Mouse (Mus musculus) kidney, postnatal 14 days (tissue): ENCODE results near the gene Myh7.
"Not testable (repeated sequence)": the region's sequence is repeated elsewhere in the genome, so short reads cannot be mapped to it uniquely, and the experiment has no call there.

ENCODE experiments used
- DNase-seq: peaks from one replicate; pipeline ENCODE4 v3.0.0; 2022; ENCODE audit warnings: mixed read lengths

The Myh7 gene

DNA sequence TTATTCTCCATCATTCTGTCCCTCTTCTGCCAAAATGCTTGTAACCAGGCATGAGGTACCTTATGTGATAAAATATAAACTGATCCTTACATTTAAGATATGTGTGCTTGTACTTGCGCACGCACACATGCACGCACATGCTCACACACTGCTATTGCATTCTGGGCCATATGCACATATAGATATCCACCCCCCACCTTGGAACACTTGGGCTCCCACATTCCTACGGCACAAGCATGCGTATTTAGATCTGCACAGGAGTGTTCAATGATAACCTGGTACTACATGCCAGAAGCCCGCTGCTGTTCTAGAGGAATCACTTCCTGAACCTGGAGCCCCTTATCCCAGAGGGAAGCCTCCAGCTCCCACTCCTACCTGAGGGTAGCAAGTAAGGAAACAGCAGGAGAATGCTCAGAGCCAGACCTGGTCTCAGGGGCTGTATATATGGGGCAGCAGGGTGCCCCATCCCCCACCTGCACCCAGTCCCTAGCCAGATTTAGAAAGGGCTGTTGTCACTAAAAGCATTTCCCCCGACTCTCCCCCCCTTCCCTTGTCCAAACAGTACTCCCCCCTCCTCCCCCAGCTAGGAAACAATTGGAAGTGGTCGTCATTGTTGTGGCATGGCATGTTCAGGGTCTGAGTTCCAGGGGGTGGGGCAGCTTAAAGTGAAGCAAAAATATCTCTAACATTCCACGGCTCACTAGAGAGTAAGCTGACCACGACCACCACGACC is at the start of gene Myh7:
TSS of gene Myh7 (minus strand) at position 491 of the 733 bp plus-strand sequence.
- no peak for DNase-seq

DNA sequence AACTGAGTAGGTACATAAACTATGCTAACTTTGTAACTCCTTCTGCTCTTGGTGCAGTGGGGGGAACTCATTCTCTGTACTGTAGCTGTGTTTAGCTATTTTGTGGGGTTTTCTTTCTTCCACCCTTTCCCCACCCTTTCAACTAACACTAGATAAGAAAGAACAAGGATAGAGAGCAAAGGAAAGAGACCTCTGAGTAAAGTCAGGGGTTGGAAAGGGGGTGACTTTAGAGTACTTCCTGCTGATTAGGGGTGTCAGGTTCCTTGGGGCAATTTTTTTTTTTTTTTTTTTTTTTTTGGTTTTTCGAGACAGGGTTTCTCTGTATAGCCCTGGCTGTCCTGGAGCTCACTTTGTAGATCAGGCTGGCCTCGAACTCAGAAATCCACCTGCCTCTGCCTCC is 49.3 kb upstream of the Myh7 start:
- DNase-seq: not testable (repeated sequence)

DNA sequence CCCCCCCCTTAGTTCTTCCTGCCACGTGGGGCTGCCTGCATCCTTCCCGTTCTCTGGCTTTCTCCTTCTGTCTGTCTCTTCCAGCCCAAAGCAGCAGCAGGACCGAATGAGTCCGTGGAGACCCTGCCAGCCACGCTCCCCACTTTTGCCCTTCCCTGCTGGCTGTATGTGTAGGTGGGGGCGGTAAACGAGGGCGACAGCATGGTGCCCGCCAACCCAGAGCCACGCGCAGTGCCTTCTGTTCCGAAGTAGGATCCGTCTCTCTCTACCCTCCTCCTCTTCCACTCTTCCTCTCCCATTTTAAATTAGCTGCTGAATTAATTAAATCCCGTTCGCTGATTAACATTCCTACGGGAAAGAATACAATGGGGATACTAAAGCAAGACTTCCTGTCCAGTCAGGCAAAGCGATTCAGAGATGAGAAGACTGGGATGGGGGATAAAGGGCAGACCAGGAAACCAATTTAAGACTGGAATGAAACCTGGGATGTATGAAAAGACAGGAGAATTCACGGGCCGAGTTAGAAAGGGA is 38.3 kb upstream of the Myh7 start:
- DNase-seq: no peak

DNA sequence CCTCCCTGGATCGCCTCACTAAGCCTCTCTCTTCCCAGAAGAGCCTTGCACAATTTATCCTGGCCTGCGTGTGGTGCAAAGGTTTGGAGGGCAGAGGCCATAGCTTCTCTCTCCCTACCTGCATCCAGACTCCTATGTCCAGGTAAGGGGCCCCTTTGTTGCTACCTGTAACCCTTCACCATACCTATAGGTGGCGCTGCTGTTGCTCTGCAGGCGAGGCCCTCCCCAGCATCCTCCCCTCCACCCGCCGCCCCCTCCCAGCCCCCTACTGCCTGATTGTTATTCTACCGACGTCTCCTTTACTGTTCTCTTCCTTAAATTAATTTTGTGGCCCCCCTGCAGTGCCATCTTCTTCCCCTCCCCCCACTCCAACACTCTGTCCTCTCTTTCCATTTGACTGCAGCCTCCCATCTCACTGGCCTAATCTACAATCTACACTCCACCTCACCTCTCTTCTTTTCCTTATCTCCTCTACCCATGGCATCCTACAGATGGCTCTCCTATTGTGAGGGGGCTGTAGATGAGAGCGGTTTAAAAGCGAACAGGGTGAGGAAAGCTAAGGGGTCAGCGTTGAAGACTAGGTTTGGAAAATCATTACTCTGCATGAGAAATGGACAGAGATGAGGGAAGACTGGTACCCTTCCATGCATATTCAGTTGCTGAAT is 34.7 kb upstream of the Myh7 start:
- no peak for DNase-seq

DNA sequence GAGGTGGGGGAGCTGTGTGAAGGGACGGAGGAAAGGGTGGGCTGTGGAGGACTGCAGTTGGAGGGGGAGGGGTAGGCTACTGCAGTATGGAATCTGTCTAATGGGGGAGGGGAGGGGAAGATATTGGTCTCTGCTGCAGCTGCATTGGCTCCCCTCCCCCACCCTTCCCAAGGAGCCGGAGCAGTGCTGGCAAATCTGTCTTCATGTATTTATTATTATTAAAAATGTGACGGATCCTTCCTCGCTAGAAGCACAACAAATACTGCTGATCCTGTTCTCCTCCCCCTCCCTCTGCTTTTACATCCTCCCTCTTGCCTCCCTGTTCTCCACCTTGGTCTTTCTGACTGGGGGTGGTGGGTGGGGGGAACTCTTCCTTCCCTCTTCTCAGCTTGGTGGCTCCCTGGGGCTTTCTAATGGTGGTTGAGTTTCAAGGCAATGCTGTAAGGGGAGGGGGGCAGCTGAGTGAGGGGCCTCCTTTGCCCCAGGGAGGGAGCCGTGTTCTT is 34.0 kb upstream of the Myh7 start:
- DNase-seq: no peak

DNA sequence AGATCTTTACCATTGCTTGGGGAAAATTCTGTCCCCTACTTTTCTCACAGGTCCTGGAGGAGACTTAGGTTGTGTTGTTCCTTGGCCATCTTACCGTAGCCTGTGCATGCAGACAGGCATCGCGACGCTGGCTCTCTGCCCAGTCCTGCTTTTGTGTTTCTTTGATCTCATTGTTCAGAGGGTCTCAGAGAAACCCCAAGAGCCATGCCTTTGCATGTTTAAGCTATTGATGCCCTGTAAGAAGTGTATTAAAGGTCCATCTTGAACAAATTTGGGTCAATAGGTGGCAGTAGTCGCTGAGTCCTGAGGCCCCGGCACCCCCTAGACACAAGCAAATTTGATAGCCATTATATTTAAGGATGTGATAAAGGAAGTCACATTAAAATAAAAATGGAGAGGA is 33.2 kb upstream of the Myh7 start:
- no peak for DNase-seq

DNA sequence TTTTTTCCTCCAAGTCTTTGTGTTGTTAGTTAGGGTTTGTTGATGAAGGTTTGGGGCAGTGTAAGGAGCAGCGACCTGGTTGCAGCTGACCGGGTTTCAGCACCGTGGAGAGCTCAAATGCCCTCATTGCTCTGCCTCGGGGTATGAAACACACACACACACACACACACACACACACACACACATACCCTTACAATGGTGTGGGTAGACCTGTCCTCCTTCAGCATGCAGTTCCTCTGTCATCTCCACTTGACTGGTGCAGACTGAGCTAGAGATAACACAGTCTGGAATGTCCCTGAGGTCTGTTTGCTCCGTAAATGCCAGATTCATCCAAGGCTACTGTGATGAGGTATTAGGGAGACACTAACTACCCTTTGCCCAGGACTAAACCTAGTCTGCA is 32.8 kb upstream of the Myh7 start:
- peak; percentile 66 for DNase-seq

DNA sequence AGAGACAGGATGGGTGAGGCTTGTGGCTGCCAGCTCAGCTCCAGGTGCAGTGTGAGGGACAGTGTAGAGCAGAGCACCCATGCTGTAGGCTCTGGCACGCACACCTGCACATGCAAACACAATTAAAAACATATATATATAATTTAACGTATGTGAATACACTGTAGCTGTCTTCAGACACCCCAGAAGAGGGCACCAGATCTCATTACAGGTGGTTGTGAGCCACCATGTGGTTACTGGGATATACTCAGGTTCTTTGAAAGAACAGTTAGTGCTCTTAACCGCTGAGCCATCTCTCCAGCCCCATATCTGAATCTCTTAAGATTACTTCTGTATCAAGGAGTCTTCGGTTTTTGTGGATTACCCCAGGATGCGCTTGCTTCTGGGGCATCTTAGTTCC is 31.1 kb upstream of the Myh7 start:
- DNase-seq: no peak

DNA sequence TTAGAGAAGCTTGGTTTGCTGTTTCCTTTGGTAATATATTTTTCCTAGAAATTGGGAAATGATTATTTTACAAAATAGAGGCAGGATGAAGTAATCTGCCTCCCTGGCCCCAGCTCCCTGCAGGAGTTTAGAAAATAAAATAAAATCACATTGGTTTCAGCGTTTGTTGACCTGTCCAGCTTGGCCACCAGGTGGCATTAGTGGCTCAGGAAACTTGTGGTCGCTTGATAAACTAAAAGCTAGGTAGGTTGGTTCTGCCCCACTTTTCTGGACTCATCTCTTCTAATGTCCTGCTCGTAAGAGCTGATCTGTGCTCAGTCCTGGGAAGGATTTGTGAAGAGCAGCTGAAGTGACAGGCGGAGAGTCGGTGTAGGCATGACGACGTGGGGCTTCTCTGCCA is 29.8 kb upstream of the Myh7 start:
- peak; percentile 64 for DNase-seq

DNA sequence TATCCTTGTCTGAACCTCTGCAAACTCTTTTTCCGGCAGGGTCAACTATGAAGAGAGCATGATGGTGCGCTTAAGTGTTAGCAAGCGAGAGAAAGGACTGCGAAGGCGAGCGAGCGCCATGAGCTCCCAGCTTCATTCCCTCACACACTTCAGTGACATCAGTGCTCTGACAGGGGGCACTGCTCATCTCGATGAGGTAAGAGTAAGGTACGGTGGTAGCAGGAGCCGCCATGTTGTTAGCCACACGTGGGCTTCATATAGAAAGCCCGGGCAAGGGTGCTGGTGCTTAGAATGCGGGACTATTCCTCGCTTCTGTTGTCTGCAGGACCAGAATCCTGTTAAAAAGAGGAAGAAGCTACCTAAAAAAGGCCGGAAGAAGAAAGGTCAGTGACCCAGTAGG is 28.6 kb upstream of the Myh7 start:
- DNase-seq: no peak

DNA sequence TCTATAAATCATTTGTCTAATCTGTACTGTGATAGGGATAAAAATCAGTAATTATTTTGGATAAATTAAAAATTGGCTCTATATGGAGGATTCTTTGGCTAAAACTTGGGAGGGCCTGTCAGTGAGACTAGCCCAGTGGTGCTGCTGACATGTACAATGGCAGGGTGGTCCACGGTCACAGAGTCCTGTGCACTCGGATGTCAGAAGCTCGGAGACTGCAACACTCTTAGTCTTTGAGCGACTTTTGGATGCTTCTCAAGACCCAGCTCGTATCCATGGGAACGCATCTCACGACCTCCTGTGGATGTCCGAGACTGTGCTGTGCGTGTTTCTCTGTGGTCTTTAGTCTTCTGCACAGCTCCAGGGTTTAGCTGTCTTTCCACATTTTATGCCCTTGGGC is 26.0 kb upstream of the Myh7 start:
- DNase-seq: no peak

DNA sequence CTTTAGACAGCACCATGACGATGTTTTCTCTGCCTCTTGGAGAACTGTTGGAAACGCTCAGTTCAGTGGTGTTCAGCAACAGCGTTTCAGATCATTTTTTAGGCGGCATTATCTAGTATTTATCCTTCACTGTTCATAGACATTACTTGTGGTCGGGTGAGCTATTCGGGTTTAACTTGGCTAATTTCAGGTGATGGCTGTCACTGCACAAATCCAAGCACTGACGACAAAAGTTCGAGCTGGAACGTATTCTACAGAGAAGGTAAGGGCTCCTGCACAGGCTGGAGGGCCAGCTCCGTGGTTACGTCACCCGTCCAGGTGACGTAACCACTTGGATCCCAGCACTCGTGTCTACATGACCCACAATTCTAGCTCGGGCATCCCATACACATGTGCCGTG is 22.4 kb upstream of the Myh7 start:
- DNase-seq: no peak

DNA sequence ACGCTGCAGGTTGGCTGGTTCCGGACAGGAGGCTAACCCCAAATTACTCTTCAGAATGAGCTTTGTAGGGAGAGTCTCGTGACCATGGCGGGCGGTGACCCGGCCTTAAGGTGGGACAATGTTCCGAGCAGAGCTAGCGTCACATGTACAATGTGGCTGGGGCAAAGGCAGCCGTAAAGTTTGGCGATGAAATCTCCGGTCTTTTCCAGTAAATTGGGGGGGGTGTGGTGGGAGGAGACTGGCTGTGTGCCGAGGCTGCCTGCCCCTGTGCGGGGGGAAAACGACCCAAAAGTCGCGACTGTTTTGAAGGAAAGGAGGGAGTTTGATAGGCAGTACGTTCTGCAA is 21.3 kb upstream of the Myh7 start:
- DNase-seq: no peak

DNA sequence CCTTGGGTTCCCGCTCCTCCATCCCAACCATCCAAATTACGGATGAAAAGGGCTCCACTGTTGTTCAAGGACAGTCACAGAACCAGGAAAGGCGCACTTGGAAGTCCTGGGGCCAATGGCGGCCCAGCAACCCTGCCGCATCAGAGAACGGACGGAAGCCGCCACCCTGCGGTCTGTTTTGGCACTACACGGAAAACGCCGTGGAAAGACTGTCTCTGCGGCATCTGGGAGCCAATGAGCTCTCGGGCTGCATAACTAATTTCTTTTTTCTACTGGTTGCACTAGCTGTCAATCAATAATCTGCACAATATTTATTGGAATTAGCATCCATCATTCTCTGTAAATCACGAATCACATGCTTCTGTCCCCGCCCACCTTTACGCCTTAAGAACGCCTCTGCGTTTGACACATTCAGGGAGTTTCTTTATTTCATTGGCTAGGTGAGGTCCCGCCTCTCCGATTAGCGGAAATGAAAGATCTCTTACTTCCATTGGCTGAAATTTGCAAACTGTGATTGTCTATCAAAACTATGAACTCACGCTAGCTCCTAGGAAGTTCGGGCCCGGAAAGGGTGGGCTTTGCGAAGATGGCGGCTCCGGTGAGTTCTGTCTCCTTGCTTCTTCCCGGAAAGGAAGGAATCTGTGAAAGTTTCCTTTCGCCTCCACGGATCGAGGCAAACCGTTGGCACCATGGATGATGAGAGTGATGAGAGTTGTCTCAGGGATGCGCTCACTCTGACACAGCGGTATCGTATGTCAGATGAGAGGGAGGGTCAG is 20.8 kb upstream of the Myh7 start, which contains the start of gene Ngdn:
TSS of gene Ngdn (plus strand) at position 464 of the 776 bp plus-strand sequence.
- DNase-seq: peak; percentile 99

DNA sequence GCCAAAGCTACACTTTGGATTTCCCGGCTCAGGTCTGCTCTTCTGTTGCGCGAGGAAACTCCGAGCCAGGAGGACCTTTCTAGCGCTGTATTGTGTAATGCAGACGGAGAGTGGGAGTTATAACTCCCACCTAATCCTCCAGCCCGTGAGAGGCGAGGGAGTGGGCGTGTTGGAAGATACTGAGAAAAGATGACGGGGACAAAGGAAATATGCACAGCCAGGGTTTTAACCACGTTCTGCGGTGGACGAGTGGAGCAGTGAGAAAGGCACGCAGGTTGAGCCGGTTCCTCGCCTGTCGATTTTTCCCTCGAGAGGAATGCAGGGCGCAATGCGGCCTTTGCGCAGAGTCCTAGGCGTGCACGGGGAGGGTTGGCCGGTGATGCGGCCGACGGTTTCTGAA is 20.2 kb upstream of the Myh7 start:
- DNase-seq: no peak

DNA sequence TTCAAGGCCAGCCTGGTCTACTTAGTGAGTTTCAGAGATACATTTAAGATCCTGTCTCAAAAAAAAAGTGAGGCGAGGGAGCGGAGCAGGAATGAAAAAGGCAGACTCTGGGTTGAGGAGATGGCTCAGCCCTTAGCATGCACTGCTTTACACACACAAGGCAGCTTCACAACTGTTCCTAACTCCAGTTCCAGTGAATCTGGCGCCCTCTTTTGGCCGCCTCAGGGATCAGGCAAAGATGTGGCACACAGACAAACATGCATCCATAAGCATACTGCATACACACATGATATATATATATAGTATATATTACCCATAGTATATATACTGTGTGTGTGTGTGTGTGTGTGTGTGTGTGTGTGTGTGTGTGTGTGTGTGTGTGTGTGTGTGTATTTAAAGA is 16.7 kb upstream of the Myh7 start:
- no peak for DNase-seq

DNA sequence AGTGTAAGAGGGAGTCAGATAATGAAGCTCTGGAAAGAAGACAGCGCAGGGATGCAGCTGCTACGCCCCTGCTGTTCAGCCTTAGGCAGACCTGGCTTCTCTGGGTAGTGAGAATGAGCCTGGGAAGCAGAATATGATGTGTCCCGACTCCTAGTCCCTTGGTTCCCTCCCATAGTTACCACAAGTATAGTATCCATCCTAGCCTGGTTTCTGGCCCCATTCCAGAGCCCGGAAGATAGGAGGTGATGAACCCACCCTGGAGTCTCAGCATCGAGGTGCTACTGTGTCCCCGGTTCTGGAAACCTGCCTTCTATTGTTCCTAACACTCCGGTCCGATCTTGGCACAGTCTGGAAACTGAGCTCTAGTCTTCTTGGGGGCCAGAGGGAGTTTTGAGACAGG is 14.0 kb upstream of the Myh7 start:
- no peak for DNase-seq

DNA sequence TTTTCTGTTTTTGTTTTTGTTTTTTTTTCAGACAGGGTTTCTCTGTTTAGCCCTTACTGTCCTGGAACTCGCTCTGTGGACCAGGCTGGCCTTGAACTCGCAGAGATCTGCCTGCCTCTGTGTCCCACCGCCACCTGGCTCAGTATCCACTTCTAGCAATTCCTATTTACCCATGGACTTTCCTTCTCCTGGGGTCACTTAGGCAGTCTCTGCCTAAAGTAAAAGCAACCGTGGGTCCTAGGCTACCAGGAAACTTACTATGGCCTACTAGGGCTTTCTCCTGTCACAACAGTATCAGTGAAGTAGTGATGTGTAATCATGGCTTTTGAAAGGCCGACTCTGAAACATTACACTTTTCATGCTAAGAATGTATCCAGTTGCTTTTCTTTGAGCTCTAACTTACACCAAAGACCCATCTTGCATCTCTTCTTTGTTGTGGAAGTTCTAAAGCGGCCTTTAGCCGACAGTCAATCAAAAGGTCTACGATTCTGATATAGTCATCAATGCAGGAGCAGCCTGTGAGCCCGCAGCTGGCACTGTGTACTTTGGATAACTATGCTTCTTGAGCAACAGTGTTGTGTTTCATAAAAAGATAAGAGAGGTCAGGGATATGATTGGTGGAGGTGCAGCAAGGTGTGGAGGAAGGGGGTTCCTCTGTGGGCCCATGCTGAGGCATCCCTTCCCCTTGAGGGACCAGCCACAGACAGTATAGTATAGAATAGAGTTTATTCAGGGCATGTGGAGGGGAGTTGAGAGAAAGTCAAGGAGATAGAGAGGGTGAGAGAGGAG is 12.9 kb upstream of the Myh7 start:
- DNase-seq: no peak

DNA sequence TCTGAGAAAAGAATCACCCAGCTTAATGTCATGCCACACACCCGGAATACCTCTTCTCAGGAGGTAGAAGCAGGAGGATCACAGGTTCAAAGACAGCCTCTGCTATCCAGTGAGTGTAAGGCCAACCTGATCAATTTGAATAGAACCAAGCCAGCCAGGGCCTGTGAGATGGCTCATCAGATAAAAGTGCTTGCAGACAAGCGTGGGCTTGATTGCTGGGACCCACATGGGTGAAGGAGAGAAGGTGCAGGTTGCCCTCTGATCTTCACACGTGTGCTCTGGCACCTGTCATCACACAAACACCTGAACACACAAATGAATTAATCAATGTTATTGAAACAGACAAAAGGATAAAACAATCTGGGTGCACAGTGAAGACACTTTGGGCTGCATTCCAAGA is 12.1 kb upstream of the Myh7 start:
- no peak for DNase-seq

DNA sequence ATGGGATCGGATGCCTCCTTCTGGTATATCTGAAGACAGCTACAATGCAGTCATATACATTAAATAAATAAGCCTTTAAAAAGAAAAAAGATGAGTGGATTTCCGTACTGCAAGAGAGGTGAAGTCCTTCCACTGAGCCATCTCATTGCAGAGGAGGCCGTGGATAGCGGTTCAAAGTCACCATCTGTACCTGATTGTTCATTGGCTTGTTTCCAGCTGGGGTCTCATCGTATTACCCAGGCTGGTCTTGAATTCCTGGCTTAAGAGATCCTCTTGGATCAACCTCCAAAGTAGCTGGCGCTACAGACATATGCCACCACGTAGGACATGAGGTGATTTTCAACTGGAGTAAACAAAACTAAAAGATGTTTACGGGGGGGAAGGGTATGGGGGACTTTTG is 11.5 kb upstream of the Myh7 start:
- no peak for DNase-seq

DNA sequence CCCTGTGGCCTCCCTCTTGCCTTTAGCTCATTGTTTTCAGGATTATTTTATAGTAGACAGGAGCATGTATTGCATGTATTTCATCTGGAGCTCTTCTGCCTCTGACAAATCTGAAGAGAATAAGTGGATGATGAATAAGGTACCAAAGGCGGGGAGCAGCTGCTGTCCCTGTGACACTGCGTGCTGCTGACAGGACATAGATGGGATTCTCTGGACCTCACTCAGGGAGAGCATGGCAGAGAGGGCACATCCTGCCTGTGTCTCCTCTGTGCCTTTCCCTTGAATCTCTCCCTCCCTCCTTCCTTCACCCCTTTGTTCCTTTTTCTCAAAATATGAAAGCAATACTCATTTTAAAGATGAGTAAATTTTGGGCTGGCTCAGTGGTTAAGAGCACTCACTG is 11.1 kb upstream of the Myh7 start:
- DNase-seq: no peak
